Mouse (Mus musculus) olfactory bulb, adult 2 months (tissue): Measurements from ENCODE around the gene Pcx.

Source experiments
- CTCF ChIP-seq: fragments of 200-500 bp; IDR thresholded peaks from 2 replicates; pipeline ENCODE4 v1.5.1; 2012; ENCODE audit warnings: low read depth, mild to moderate bottlenecking, low read length, moderate library complexity; ENCODE audit not compliant: insufficient read depth
- POLR2A ChIP-seq: fragments of 200-500 bp; IDR thresholded peaks from 2 replicates; pipeline ENCODE4 v1.6.1; 2012; ENCODE audit warnings: mild to moderate bottlenecking, low read depth, low read length, moderate library complexity; ENCODE audit not compliant: insufficient read depth

DNA sequence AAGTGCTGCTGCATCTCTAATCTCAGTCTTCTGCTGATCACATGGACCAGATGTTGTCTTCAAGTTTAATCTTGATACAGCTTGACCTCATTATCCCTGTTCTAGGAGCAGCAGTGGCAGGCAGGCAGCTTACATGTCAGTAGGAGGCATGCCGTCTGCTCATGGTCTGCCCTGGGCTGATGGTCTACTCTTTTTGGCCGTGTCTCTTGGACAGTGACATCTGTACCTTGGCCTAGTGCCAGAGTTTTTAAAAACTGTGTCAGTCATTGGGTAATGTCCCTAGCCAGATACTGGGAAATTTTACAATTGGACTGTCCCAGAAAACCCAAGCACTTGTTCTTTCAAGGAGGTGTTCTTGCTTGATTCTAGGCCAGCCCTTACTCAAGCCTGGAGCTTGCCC lies 68.5 kb downstream of the Pcx start:
- TF ChIP-seq POLR2A (no peak), CTCF (no peak)
